Mouse (Mus musculus): ENCODE data around the gene Zfp385a. TPM values are rescaled to one million over a fixed set of nuclear protein-coding genes. Genes with fewer than 3 reads are reported as not detected.
A peak's percentile ranks its signal among the peaks of the same experiment; 100 is the strongest.

The Zfp385a gene
- polyA plus RNA-seq, 1 experiment, result 28.1 TPM

- no peak for DNase-seq (ENCODE audit: low read depth in 1 of 2, low spot score in 2 of 2)
- 54% methylated on average over 1 of the region's 1 CpGs for WGBS
- no peaks in the 10 kb centered on the region for H3K36me3 ChIP-seq (ENCODE audit: control insufficient read depth, insufficient read depth, low read length)
- peaks cover 7% of the 10 kb centered on the region for H3K27me3 ChIP-seq (ENCODE audit: control insufficient read depth, insufficient read depth, low read length)
- no peak overlapping the region for H3K4me3 ChIP-seq (ENCODE audit: extremely low read depth, insufficient read depth, insufficient read length)
- H3K4me1 ChIP-seq (ENCODE audit: control insufficient read depth, insufficient read depth, insufficient read length), result peaks cover 8% of the 10 kb centered on the region; the same call in 1 of the 2 replicates
- no peak overlapping the region for H3K27ac ChIP-seq (ENCODE audit: insufficient read depth, low read length)
- TF ChIP-seq POLR2A (IDR thresholded peaks at IDR 0.05; ENCODE audit: low read depth, low read length), result no peak
- TF ChIP-seq CTCF (IDR thresholded peaks at IDR 0.05; ENCODE audit: extremely low read depth, insufficient read depth, insufficient read length, insufficient replicate concordance), result no peak
Measured at GRCm38 (mm10) chr15:103363809-103364208, 23.9 kb upstream of the Zfp385a start.

- DNase-seq (ENCODE audit: low read depth in 1 of 2, low spot score in 2 of 2), result no peak
- TF ChIP-seq CTCF (IDR thresholded peaks at IDR 0.05; ENCODE audit: extremely low read depth, insufficient read depth, insufficient read length, insufficient replicate concordance) (no peak), POLR2A (IDR thresholded peaks at IDR 0.05; ENCODE audit: low read depth, low read length) (no peak)
- Histone ChIP-seq H3K4me1 (ENCODE audit: control insufficient read depth, insufficient read depth, insufficient read length) (peaks cover 8% of the 10 kb centered on the region; the same call in 1 of the 2 replicates), H3K27ac (ENCODE audit: insufficient read depth, low read length) (no peak overlapping the region), H3K36me3 (ENCODE audit: control insufficient read depth, insufficient read depth, low read length) (no peaks in the 10 kb centered on the region), H3K4me3 (ENCODE audit: extremely low read depth, insufficient read depth, insufficient read length) (no peak overlapping the region), H3K27me3 (ENCODE audit: control insufficient read depth, insufficient read depth, low read length) (peaks cover 7% of the 10 kb centered on the region)
- WGBS, result 83% methylated on average over 3 of the region's 3 CpGs
Measured at GRCm38 (mm10) chr15:103362950-103363349, 23.1 kb upstream of the Zfp385a start.

GRCm38 (mm10) chr15:103362333-103362732 is 22.4 kb upstream of the Zfp385a start:
- Histone ChIP-seq H3K36me3 (ENCODE audit: control insufficient read depth, insufficient read depth, low read length) (no peaks in the 10 kb centered on the region), H3K4me1 (ENCODE audit: control insufficient read depth, insufficient read depth, insufficient read length) (peaks cover 8% of the 10 kb centered on the region; the same call in 1 of the 2 replicates), H3K4me3 (ENCODE audit: extremely low read depth, insufficient read depth, insufficient read length) (no peak overlapping the region), H3K27me3 (ENCODE audit: control insufficient read depth, insufficient read depth, low read length) (peaks cover 7% of the 10 kb centered on the region), H3K27ac (ENCODE audit: insufficient read depth, low read length) (no peak overlapping the region)
- WGBS, result 84% methylated on average over 7 of the region's 7 CpGs
- TF ChIP-seq CTCF (IDR thresholded peaks at IDR 0.05; ENCODE audit: extremely low read depth, insufficient read depth, insufficient read length, insufficient replicate concordance) (no peak), POLR2A (IDR thresholded peaks at IDR 0.05; ENCODE audit: low read depth, low read length) (no peak)
- no peak for DNase-seq (ENCODE audit: low read depth in 1 of 2, low spot score in 2 of 2)

- no peaks in the 10 kb centered on the region for H3K36me3 ChIP-seq (ENCODE audit: control insufficient read depth, insufficient read depth, low read length)
- no peak overlapping the region for H3K27ac ChIP-seq (ENCODE audit: insufficient read depth, low read length)
- no peak overlapping the region for H3K4me3 ChIP-seq (ENCODE audit: extremely low read depth, insufficient read depth, insufficient read length)
- 12% methylated on average over 1 of the region's 1 CpGs for WGBS
- peaks cover 1% of the 10 kb centered on the region for H3K27me3 ChIP-seq (ENCODE audit: control insufficient read depth, insufficient read depth, low read length)
- H3K4me1 ChIP-seq (ENCODE audit: control insufficient read depth, insufficient read depth, insufficient read length), result peaks cover 8% of the 10 kb centered on the region; the same call in 1 of the 2 replicates
- DNase-seq (ENCODE audit: low read depth in 1 of 2, low spot score in 2 of 2), result peak in 1 of 2 experiments; percentile 38
- TF ChIP-seq POLR2A (IDR thresholded peaks at IDR 0.05; ENCODE audit: low read depth, low read length) (no peak), CTCF (IDR thresholded peaks at IDR 0.05; ENCODE audit: extremely low read depth, insufficient read depth, insufficient read length, insufficient replicate concordance) (no peak)
Measured at GRCm38 (mm10) chr15:103361269-103361668, 21.4 kb upstream of the Zfp385a start.

GRCm38 (mm10) chr15:103359869-103360602 is 20.1 kb upstream of the Zfp385a start:
- WGBS, result 84% methylated on average over 5 of the region's 5 CpGs
- TF ChIP-seq CTCF (IDR thresholded peaks at IDR 0.05; ENCODE audit: extremely low read depth, insufficient read depth, insufficient read length, insufficient replicate concordance) (no peak), POLR2A (IDR thresholded peaks at IDR 0.05; ENCODE audit: low read depth, low read length) (no peak)
- Histone ChIP-seq H3K27ac (ENCODE audit: insufficient read depth, low read length) (no peak overlapping the region), H3K4me3 (ENCODE audit: extremely low read depth, insufficient read depth, insufficient read length) (no peak overlapping the region), H3K36me3 (ENCODE audit: control insufficient read depth, insufficient read depth, low read length) (no peaks in the 10 kb centered on the region), H3K4me1 (ENCODE audit: control insufficient read depth, insufficient read depth, insufficient read length) (peaks cover 15% of the 10 kb centered on the region; the same call in 1 of the 2 replicates), H3K27me3 (ENCODE audit: control insufficient read depth, insufficient read depth, low read length) (no peaks in the 10 kb centered on the region)
- DNase-seq (ENCODE audit: low read depth in 1 of 2, low spot score in 2 of 2), result no peak

GRCm38 (mm10) chr15:103359122-103359510 is 19.2 kb upstream of the Zfp385a start:
- no peaks in the 10 kb centered on the region for H3K36me3 ChIP-seq (ENCODE audit: control insufficient read depth, insufficient read depth, low read length)
- WGBS, result 56% methylated on average over 1 of the region's 1 CpGs
- TF ChIP-seq CTCF (IDR thresholded peaks at IDR 0.05; ENCODE audit: extremely low read depth, insufficient read depth, insufficient read length, insufficient replicate concordance), result no peak
- TF ChIP-seq POLR2A (IDR thresholded peaks at IDR 0.05; ENCODE audit: low read depth, low read length), result no peak
- no peak overlapping the region for H3K4me3 ChIP-seq (ENCODE audit: extremely low read depth, insufficient read depth, insufficient read length)
- no peaks in the 10 kb centered on the region for H3K27me3 ChIP-seq (ENCODE audit: control insufficient read depth, insufficient read depth, low read length)
- peaks cover 15% of the 10 kb centered on the region; the same call in 1 of the 2 replicates for H3K4me1 ChIP-seq (ENCODE audit: control insufficient read depth, insufficient read depth, insufficient read length)
- no peak for DNase-seq (ENCODE audit: low read depth in 1 of 2, low spot score in 2 of 2)
- no peak overlapping the region for H3K27ac ChIP-seq (ENCODE audit: insufficient read depth, low read length)
